Mouse (Mus musculus): ENCODE results near the gene Alad.
"Not testable (repeated sequence)": the region's sequence is repeated elsewhere in the genome, so short reads cannot be mapped to it uniquely, and the experiment has no call there.

Gene Alad

GRCm38 (mm10) chr4:62486162-62486696 lies 33.5 kb downstream of the Alad start:
- DNase-seq (ENCODE audit: low read depth, low spot score) = no peak

GRCm38 (mm10) chr4:62485450-62486161 lies 34.1 kb downstream of the Alad start:
- no peak for DNase-seq (ENCODE audit: low read depth, low spot score)

DNA sequence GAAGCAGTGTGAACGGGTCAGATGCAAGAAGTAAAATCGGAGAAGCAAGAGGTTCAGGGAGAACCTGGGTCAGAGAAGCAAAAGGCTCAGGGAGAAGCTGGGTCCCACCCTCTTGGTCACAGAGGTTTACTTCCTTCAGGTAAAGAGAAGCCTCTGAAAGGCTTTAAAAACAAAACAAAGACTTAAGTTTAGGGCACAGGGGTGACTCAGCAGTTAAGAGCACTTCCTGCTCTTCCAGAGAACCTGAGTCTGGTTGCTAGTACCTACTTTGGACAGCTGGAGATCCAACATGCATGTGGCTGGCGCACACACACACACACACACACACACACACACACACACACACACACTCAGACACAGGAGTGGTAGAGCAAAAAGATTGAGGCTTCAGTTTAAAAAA lies 34.8 kb downstream of the Alad start:
- no peak for DNase-seq (ENCODE audit: low read depth, low spot score)

GRCm38 (mm10) chr4:62480709-62481605 lies 38.8 kb downstream of the Alad start:
- no peak for DNase-seq (ENCODE audit: low read depth, low spot score)

DNA sequence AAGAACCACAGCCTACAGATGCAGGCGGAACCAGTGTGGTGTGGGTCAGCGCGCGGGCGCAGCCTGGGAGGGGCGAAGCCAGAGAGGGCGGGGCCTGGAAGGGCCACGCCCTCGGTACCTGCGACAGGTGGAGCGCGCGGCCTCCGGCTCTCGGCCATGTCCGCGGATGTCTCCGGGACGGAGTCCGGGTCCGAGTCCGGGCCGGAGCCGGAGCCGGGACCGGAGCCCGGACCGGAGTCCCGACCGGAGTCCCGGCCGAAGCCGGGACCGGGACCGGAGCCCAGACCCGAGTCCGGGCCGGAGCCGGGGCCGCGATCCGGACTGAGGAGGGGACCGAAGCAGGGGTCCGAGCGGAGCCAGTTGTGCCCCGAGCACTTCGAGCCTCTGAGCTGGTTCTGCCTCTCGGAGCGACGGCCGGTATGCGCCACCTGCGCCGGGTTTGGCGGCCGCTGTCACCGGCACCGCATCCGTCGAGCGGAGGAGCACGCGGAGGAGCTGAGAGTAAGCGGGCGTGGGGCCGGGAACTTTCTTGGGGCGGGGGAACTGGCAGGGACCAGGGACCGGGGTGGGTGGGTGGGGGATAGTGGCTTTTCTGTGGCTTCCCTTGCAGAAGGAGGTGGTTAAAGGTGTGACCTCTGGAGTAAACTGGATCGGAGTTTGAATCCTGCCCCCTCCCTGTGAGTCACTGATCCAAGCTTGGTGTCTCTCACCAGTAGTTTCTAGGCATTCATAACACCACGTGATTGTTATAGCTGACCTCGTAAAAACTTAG lies 39.6 kb downstream of the Alad start, which contains the start of gene Bspry:
Gene Bspry, plus strand, starts transcription at position 117 of the 772 bp plus-strand sequence.
- DNase-seq (ENCODE audit: low read depth, low spot score) = no peak

DNA sequence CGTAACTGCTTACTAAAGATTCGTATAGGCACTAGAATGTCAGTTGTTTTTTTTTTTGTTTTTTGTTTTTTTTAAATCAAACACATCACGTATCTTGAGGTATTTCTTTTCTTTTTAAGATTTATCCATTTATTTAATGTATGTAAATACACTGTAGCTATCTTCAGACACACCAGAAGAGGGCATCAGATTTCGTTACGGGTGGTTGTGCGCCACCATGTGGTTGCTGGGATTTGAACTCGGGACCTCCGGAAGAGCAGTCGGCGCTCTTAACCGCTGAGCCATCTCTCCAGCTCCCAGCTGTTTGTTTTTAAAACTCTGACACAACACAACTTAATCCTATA lies 40.2 kb downstream of the Alad start:
- not testable (repeated sequence) for DNase-seq (ENCODE audit: low read depth, low spot score)

- DNase-seq (ENCODE audit: low read depth, low spot score) = no peak
These were observed 42.0 kb downstream of the Alad start for GRCm38 (mm10) chr4:62477542-62478244.

- DNase-seq (ENCODE audit: low read depth, low spot score) = no peak
These were observed 43.9 kb downstream of the Alad start for GRCm38 (mm10) chr4:62475793-62476192.

GRCm38 (mm10) chr4:62475131-62475530 lies 44.6 kb downstream of the Alad start:
- no peak for DNase-seq (ENCODE audit: low read depth, low spot score)

GRCm38 (mm10) chr4:62472071-62472470 lies 47.6 kb downstream of the Alad start:
- no peak for DNase-seq (ENCODE audit: low read depth, low spot score)

DNA sequence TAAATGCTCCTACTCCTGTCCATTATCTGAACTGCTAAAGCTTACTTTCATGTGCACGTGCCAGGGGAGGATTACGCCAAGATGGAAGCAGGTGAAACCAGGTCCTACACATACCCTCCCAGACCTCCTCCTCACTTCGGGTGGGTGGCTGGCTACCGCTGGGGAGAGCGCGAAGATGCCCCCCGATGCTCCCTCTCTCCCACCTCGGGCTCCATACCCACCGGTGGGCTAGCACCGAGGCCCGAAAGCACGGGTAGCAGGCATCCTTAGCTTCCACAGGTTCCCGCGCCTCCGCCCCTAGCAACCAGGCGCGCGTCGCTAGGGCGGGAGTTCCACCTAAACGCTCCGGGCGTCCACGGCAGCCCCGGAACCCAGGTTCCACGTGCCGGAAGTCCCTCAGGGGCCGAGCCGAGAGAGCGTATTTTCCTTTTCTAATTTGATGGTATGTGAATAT lies 49.1 kb downstream of the Alad start, which contains the start of gene Wdr31:
Gene Wdr31, minus strand, starts transcription at position 299 of the 454 bp plus-strand sequence.
- DNase-seq (ENCODE audit: low read depth, low spot score) = peak; percentile 40

DNA sequence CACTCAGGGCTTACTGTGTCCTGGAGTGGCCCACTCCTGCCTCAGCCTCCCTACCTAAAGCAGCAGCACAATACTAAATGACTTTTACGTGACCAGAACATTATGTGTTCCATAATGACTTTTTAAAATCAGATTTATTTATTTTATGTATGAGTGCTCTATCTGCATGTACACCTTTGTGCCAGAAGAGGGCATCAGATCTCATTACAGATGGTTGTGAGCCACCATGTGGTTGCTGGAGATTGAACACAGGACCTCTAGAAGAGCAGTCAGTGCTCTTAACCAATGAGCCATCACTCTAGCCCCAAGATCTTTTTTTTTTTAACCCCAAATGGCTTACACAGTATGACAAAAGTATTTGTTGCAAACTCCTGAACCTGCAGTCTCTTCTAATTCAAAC lies 51.6 kb downstream of the Alad start:
- no peak for DNase-seq (ENCODE audit: low read depth, low spot score)

GRCm38 (mm10) chr4:62463124-62463523 lies 56.6 kb downstream of the Alad start:
- DNase-seq (ENCODE audit: low read depth, low spot score) = no peak

DNA sequence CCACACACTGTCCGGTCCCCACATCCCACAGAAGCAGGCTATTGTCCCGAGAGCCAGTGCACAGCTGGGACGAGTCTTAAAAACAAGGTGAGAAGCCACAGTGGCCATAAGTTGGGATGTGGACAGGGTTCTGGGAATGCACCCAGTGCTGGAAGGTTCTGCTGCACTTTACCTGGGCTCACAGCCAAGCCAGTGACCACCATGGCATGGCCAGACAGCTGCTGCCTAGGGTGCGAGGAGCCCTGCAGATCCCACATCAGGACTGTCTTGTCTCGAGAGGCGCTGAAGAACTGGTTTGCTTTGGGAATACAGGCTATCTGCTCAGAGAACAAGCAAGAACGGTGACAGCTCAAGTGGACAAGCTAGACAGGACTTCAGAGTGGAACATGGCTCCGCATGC lies 59.4 kb downstream of the Alad start:
- DNase-seq (ENCODE audit: low read depth, low spot score) = no peak
